Mouse (Mus musculus): ENCODE results near the gene Hpca.

The Hpca gene

DNA sequence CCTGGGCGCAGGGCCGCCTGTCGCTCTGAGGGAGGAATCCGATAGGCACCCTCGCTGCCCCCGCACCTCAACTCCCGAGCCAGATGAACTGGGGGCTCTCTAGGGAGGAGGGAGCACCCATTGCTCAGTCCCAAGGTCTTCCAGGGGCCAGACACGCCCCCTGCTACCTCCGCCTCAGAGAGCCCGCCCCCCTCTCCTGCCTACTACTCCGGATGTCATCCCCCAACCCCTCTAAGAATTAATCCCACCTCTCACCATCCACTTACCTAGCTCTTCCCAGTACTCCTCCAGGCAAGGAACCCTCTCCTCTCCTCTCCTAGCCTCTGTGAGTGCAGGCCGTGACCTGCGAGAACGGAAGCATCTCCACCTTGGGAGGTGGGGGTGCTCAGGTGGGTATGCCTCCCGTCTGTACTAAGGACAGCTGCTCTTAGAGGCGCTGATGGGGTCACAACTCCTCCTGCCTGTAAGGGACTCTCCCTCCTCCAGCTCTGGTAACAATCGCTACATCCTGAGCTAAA, at the start of gene Hpca:
Gene Hpca (minus strand): TSS at position 468 of the 518 bp plus-strand sequence.
- no peak for DNase-seq

DNA sequence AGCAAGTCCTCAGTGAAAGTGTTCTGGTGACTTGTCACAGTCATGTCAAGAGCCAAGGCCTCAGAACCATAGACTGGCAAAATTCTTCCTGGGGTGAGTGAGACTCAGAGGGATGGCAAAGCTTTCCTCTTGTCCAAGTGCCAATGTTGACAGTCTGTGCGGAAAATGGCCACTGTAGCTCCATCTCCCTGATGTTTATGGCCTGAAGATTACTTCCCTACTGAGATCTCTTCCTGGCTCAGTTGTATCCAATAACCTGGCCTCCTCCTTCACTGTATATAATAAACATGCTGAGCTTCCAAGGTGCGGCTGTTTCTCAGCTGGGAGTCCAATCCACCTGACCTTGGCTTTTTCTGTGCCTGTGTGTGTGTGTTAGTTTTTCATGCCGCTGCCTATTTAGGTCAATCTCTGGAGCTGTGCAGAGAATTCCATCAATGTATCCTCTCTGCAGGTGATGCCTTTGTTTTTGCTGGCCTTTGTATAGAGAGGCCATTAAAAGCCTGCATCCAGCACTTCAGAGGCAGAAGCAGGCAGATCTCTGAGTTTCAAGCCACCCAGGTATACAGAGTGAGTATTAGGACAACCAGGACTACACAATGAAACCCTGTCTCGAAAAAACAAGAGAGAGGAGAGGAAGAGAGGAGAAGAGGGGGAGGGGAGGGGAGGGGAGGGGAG, 39.9 kb upstream of the Hpca start:
- DNase-seq: no peak

DNA sequence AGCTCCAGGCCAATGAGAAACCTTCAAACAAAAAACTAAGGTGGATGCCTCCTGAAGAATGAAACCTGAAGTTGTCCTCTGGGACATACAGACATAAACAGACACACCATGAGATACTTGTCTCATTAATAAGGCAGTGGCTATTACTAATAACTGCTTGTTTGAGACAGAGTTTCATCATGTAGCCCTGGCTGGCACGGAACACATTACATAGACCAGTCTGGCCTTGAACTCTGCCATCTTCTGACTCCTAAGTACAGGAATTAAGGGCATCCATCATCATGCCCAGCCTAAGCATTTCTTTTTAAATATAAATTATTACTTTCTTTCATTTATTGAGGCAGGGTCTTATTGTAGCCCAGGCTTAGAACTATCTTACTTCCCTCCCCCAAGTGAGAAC, 39.2 kb upstream of the Hpca start:
- DNase-seq: no peak

DNA sequence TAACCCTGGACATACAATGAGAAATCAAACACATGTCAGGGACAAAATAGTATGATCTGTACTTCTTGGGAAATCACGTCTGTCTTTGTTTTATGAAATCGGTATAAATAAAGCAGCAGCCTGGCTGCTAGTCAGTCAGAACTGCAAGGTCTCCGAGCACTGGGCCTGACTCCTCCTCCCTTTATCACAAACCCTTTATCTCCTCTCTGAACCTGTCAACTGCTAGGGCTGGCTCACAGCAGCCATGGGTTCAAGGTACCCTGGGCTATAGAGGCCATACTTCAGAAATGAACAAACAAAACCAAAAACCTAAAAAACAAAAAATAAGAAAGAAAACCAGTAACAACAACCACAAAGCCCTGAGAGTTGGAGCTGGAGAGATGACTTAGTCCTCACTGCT, 36.7 kb upstream of the Hpca start:
- no peak for DNase-seq

DNA sequence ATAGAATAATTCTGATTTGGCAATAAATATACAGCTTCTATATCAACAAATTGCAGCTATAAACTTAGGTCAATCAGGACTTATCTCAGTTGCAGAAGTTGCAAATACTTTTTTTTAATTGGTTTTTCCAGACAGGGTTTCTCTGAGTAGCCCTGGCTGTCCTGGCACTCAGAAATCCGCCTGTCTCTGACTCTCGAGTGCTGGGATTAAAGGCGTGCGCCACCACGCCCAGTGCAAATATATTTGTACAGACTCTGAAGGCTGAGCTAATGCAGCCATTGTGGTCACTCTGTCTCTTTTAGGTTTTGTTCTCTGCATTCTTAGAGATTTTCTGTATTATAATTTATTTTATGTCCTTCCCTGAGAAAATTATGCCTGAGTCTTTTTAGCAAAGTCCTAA, 35.7 kb upstream of the Hpca start:
- DNase-seq: no peak

DNA sequence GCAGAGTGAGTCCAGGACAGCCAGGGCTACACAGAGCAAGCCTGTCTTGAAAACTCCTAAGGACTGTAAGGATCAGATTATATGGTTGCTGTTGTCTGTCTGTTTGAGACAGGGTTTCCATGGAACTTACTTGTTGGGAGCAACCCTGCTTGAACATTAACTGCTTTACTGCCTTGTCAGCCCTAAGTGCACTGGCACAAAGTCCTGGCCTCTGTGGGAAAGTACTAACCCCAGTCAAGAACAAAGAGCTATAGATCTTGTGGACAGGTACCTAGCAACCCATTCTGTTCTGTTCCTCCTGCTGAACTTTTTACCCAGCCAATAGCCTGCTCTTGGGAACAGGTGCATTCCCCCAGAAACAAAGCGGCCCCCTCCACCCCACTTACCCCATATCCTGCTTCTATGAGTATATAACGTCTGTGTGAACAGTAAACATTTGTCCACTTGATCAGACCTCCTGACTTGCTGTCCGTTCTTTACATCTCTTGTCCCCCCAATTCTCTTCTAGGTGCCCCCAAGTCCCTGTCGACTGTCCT, 29.5 kb upstream of the Hpca start:
- no peak for DNase-seq

DNA sequence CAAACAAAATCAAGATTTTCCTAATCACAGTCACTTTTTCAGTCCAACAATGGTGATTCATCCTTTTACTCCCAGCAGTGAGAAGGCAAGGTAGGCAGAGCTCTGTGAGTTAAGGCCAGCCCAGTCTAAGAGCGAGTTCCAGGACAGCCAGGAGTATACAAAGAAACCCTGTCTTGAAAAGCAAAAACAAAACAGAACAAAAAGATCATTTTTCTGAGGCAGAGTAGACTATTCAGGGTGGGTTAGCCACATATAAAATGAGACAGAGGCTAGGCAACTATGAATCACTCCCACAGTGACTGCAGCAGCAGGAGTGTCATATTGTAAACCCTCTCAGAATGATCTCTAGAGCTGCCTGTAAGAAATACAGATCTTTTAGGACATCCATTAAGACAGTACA, 27.5 kb upstream of the Hpca start:
- no peak for DNase-seq

DNA sequence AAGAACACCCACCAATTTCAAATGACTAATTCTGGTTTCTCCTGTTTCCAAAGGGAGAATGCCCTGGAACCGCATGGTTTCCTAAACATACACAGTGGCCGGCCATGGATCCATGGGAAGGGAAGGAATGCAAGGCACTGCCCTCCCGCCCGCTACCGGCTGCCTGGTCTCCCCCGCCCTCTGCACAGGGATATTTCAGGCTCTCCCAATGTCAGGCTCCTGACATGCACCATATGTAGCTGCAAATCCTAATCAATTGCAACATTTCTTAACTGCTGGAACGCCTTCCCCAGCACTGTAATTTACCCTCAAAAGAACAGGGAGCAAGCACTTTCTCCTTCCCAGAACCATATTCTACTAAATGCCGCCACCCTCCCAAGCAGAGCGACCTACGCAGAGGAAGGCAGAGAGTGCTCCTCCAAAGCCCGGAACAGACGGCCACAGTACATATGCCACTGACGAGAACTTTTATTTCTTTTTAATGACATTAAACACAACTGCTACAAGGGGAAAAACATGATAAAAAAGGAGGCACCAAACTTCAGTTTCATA, 25.8 kb upstream of the Hpca start:
- no peak for DNase-seq

DNA sequence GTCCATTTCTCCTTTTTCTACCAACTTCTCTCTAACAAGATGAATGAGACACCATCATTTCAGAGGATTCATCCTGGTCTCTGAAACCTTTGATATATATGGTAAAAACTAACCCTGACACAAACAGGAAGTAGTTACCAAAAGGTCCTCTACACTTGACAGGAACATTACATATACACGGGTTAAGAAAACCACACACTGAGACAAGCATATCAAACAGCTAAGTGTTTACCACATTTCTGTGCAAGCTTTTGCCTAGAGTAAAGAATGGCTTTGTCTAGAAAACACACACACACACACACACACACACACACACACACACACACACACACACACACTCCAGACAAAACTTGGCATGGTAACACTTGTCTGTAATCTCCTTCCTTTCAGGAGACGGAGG, 24.6 kb upstream of the Hpca start:
- no peak for DNase-seq

DNA sequence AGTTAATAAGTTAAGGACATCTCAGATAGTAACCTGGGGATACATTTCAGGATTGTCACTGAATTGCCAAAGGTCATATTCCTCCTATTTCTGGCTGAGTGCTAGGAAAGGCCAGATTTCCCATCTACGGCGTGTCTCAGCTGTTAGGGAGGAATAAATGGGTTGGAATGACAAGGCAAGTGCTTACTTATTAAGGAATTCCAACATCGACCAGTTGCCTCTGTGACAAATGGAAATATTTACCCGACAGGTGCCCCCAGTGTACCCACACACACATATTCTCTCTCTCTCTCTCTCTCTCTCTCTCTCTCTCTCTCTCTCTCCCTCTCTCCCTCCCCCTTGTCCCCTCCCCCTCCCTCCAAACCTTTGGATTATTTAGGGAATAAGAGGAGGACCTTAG, 24.1 kb upstream of the Hpca start:
- DNase-seq: no peak

DNA sequence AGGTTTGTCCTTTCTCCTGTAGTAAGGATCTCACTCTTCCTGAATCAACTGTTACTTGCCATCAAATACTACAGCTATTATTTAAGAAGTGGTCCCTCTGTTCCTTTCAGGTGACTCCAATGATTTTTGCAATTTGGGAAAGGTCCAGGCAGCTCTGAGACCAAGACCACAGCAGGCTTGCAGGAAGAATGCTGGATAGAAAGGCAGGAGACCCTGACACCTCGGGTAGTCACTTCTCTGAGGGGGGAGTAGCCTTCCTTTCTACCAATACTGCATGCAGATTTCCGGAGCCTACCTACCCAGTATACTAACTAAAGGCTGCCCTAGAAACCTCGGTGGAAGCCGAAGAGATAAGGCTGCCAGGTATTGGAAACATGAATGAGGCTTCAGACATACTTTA, 23.6 kb upstream of the Hpca start:
- DNase-seq: no peak

DNA sequence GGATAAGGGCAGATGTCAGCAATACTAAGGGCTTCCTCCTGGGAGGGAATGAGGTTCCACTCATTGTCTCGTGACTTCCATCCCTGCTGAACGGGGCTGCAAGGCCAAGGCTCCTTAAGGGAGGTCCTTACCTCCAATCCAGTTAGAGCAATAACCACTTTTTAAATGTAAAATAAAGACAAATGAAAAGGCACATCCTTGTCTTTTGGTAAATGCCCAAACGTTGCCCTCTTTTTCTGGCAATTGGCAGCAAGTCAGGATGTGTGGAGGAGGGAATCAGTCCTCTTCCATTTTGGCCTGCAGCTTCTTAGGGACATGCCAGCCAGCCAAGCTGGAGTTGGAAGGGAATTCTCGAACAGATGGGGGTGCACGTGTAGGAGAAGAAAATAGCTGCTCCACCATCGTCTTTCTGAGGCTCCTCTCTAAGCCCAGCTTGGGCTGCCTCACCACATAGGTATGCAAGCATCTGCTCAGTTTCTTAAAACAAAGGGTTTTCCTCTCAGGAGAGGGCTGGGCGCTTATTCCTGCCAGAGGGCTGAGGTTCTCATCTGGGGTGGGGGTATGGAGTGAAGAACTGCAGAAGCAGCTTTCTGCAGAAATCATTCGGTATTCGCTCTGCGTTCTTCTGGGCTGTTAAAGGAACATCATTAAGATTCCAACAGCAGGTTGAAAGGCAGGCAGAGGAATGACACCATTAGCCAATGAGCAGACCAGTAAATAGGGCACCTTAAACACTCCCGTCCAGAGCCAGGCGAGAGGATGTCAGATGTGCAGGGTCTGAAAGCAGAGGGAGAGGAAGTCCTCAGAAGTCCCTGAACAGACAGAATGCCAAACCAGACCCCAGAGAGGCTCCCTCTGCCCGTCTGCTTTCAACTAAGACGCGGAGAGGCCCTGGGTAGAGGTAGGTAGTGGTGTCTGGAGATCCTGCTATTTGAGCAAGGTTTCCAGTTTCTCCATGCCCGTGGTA, 22.8 kb upstream of the Hpca start:
- DNase-seq: no peak

DNA sequence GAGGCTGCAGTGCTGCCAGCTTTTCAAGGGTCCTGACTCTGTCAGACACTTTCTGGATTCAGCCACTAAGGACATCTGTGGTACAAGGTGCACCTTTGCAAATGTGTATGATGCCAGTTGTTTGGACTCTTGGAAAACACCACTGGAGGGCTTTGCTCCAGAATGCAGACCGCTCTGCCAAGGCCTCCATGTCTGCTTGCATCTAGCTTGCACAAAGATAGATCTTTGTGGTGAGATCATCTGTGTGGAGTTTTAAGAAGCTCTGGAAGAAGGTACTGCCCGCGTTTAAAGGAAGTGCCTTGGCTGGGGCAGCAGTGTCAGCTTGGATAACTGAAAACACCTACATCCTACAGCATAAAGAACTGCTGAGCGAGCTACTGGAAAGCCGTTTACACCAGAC, 21.7 kb upstream of the Hpca start:
- DNase-seq: no peak

DNA sequence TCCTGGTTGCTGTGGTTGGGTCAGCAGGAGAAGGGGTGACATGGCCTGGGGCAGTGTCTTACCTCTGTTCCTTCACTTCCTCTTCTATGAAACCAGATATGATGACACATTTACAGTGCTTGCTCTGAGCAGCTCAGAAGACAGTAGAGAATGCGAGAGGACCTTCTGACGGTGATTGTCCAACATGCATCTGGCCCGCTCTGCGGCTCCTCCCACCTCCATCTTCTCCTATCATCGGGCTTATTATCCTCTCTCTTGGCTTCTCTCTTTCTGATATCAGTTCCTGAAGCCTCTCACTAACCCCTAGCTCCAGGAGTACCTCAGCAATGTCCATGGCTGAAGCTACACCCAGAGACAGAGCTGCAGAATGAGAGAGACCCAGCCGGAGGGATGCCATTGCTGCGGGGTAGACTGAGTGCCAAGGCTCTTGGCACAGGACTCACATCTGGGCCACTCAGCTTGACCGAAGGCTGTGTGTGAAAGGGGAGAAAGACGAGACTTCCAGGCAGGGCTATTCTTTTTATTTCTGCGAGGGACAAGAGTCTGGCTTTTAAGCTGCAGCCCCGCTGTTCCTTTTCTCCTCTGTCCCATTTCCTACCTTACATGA, 20.7 kb upstream of the Hpca start:
- no peak for DNase-seq

DNA sequence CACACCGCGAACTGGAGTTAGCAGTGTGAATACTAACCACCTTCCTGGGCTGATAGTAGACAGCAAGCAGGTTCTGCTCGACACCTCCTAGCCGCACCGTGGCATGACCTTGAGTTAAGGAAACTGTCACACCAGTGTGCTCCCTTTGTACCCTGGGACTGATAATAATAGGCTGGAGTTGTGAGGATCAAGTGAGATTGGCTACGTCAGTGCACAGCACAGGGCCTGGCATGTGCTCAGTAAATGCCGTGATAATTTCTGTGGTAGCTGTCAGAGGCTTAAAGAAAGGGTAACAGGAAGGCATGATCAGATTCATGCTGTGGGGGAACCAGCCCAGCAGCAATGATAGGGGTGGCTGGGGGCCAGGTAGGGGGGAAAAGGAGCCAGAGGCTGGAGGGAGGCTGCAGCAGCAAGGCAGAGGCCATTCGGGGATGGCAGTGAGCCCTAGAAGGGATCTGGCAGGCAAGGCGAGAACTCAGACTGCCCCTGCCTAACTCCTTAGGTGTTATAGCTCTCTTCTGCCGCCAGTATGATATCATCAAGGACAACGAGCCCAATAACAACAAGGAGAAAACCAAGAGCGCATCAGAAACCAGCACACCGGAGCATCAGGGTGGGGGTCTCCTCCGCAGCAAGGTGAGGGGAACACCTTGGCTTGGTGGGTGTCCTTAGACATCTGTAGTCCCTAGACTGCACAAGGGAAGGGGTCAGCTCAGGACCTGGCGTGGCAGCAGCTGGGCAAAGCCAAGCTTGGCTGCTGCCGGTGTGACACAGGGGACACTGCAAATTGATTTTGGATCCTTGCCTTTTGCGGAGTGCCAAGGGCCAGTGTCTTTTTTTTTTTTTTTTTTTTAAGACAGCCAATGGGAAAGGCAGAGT, 20.0 kb upstream of the Hpca start:
- DNase-seq: no peak

DNA sequence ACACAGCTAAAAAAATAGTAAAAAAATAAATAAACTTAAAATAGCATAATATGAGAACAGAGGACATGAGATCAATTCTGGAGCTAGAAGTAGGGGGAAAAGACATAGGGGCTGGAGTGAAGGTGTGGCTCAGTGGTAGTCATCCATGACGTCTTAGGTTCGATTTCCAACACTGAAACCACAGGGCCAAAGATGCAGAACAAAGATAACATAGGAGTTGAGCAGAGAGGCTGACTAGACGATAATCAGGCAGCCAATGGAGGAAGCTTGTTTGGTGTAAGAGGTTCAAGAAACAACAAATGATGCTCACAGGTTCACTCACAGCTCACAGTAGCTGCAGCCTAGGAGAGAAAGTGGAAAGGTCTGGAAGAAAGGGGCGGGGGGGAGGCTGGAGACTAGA, 19.0 kb upstream of the Hpca start:
- DNase-seq: no peak

DNA sequence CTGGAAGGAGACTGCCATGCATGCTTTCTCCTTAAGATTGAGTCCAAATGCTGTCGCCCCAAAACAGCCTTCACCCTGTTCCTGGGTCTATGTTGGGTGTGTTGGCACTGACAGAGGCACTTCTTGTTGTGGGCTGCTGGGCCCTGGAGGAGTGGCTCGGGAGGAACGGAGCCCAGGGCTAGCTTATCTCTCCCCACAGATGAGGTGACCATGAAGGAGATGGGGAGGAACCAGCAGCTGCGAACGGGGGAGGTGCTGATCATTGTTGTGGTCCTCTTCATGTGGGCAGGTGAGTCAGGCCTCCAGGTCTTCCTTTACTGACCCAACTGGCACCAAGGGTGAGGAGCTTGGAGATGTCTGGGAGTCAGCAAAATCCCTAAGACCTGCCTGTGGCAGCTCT, 17.8 kb upstream of the Hpca start:
- no peak for DNase-seq

DNA sequence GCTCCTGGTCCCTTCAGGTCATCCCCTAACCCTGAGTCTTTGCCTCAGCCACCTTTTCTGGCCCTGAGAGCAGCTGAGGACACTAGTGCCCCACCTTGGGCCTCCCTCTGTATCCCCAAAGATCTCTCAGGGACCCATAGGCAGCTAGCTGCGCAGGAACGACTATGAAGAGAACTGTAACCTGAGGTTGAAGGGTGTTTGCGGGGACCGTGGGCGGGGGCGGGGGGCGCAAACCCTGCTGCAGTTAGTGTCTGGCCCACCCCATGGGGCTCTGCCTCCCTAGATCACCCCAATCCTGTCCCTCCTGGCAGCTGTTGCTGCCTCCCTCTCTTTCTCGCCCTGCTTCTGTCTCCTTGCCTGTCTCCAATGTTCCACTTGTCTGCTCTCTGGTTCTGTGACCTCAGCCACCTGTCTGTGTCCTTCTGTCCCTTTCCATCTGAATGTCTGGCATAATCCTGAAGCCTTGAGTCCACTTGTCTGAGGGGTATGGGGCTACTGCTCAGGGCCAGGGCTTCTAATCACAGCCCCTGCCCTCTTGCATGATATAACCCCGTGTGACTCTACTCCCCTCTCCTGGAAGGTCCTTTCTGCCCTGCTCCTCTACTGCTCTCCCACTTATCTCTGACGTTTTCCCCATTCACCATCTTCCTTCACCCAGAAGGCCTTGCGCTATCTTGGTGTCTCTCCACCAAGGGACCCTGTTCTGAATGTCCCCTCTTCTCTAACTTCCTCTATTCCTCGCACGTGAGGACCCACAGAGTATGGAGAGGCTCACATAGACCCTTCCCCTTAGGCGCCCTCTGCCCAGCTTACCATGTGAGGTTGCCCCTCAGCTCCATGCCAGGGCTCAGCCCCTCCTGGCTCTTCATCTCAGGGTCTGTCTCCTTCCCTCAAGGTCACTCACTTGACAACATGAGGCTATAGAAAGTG, 15.8 kb upstream of the Hpca start:
- DNase-seq: no peak

DNA sequence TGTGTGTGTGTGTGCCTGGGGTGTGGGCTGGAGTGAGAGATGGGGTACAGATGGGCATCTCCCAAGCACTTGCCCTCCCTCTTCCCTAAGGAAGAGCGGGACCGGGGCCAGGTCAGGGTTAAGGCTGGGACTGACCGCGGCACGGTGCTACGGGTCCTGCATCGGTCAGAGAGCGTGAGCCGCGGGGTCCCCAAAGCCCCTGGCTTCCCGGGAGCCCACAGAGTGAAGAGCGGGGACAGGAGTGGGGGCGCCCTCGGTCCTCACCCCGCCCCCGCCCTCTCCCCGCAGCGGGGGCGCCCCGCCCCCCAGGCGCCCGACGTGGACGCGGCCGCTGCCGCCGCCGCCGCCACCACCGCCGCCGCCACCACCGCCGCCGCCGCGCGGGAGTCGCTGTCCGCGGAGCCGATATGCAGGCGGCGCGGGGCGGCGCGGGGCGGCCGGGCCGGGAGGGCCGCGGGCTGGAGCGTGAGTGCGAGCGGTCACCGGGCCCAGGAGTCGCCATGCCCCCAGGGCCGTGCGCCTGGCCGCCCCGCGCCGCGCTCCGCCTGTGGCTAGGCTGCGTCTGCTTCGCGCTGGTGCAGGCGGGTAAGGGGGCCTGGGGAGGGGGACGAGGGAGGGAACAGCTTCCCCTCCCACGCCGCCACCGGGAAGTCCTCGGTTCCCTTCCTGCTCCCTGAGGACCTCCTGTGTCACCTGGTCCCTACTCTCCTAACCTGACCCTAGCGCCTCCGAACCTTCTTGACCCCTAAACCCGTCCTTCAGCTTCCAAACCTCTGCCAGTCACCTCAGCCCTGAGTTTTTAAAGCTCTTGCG, 14.9 kb upstream of the Hpca start, which contains the start of gene Fndc5:
Gene Fndc5 (plus strand): TSS at position 421 of the 813 bp plus-strand sequence.
- DNase-seq: no peak

DNA sequence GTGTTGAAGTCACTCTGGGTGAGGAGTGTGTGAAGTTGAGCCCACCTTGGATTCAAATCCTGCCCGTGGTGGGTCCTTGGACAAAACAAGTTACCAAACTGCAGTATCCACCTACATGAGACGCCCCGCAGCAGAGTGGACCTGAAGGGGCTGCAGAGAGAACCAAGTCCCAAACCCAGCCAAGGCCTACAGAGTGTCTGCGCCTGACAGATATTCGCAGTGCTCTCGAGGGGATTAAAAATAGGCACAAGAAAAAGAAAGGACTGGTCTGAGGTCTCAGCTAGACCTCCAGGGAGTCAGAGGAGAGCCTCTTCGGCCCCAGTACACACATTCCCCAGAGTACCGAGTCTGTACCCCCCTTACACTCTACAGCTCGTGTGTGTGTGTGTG, 14.3 kb upstream of the Hpca start:
- DNase-seq: no peak
